Mouse (Mus musculus) forebrain, embryonic 10.5 days (tissue): ENCODE data around the gene AC161166.1. TPM values are rescaled to one million over a fixed set of nuclear protein-coding genes. Genes with fewer than 3 reads are reported as not detected.
A peak's percentile ranks its signal among the peaks of the same experiment; 100 is the strongest.

Experiments
- DNase-seq: peaks from one replicate; pipeline ENCODE4 v3.0.0-alpha.2; 2017; ENCODE audit warnings: low spot score; ENCODE audit errors: extremely low spot score
- H3K27ac ChIP-seq: fragments of 300-500 bp; sonication (generic); 2 replicates; pipeline ENCODE4 v1.5.1; 2016; ENCODE audit warnings: mild to moderate bottlenecking
- H3K27me3 ChIP-seq: fragments of 300-500 bp; sonication (generic); 2 replicates; pipeline ENCODE4 v1.6.1; 2016; ENCODE audit warnings: mild to moderate bottlenecking; ENCODE audit not compliant: poor library complexity, severe bottlenecking
- H3K36me3 ChIP-seq: fragments of 300-500 bp; sonication (generic); replicated peaks from 2 replicates; pipeline ENCODE4 v1.6.1; 2016; ENCODE audit warnings: mild to moderate bottlenecking, moderate library complexity
- H3K4me1 ChIP-seq: fragments of 300-500 bp; sonication (generic); 2 replicates; pipeline ENCODE4 v1.6.1; 2016
- H3K4me3 ChIP-seq: fragments of 300-500 bp; sonication (generic); 2 replicates; pipeline ENCODE4 v1.5.1; 2016; ENCODE audit warnings: mild to moderate bottlenecking, moderate library complexity
- H3K9me3 ChIP-seq: fragments of 300-500 bp; sonication (generic); 2 replicates; pipeline ENCODE4 v1.6.1; 2016; ENCODE audit warnings: mild to moderate bottlenecking, moderate library complexity
- WGBS: fragments of 180-500 bp; shearing (Covaris S2); methylation state at CpG from one replicate; pipeline ENCODE4 v1.1.7; 2016; 5-methylcytosine and 5-hydroxymethylcytosine counted together
- polyA plus RNA-seq: library from polyadenylated mRNA; unstranded; fragments of >200 nt; fragmentation: Nextera tagmentation; extraction: Ambion mirVana; gene quantifications from 2 replicates; pipeline ENCODE4 v1.2.1, GENCODE M21; 2016

The AC161166.1 gene
- polyA plus RNA-seq, 1 experiment from 2014 or later = 0.82 TPM

DNA sequence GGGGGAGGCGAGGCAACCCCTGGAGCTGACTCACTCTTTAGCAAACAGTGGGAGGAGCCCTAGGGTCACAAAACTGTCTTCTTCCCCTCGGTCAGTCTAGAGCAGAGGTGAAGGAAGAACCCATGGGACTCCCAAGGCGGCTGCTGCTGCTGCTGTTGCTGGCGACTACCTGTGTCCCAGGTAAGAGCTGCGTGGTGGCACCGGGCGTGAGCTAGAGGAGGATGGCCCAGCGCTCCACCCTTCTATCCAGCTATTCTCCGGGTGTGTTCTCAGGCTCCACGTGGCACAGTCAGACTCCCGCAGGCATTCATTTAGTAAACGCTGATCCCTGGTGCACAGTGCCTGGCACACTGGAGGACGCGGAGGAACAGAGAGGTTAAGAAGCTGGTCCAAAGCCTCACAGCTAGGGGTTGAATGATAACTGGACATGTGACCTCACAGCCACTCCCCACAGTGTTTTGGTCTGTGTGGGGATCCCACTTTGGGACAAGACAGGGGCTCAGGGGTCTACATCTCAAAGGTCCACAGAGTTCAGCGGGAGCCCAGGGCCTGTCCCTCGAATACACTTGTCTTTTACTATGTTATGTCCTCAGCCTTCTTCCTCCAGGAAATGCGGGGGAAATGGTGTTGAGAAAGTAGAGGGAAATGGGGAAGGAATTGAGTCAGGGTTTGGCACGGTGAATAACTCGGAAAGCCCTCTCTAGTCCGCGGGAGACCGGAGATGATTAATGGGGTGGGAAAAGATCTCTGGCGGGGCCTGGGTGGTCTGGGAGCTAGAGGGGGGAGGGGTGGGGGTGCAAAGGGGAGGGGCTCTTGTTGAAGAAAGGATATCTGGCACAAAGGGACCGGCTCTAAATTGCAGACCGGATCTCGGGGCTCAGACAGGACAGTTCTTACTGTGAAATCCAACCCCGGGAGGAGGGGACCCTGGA lies 49.6 kb downstream of the AC161166.1 start, which contains the start of gene Plaur:
TSS of gene Plaur (plus strand) at position 97 of the 932 bp plus-strand sequence.
- WGBS = 13% methylated on average over 27 of the region's 27 CpGs
- Histone ChIP-seq H3K9me3 (no peaks in the 10 kb centered on the region), H3K4me1 (peaks cover 15% of the 10 kb centered on the region), H3K36me3 (no peaks in the 10 kb centered on the region), H3K27ac (peak within 1 kb of the TSS; percentile 6; the same call in 1 of the 2 replicates), H3K4me3 (peak within 1 kb of the TSS; percentile 27), H3K27me3 (peaks cover 25% of the 10 kb centered on the region)
- no peak for DNase-seq

DNA sequence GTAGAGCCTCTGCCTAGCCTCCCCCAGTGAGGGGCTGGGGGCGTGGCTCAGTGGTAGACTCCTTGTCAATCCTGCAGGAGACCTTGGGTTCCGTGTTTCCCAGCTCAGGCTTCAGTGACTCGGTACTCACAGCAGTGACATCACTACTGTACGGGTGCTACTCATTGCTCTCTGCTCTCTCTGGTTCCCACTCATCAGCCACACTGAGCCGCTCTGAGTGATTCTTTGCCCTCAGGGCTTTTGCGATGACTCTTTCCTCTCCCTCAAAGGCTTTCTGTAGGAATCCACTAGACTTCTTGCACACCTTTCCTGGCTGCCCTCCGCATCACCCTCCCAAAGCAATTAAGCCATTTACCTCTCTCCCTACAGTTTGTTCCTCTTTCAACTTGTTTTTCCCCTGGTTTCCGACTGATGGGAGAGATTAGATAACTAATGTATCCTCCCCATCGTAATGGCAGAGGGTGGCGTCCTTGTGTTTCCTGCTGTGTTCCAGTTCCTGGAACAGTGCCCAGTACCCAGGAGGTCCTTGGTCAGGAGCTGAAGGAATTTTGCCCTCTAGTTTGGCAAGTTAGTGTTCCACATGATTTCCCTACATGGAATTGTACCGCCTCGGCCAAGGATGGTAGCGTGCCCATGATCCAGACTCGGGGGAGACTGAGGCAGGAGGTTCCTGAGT lies 50.7 kb downstream of the AC161166.1 start:
- WGBS = 81% methylated on average over 14 of the region's 14 CpGs
- Histone ChIP-seq H3K36me3 (no peaks in the 10 kb centered on the region), H3K27me3 (peaks cover 25% of the 10 kb centered on the region), H3K4me3 (no peak overlapping the region), H3K9me3 (no peaks in the 10 kb centered on the region), H3K27ac (no peak overlapping the region), H3K4me1 (peaks cover 15% of the 10 kb centered on the region)
- no peak for DNase-seq

Other genes with a start within 250 kb of the AC161166.1 start
- 7.1 and 9.6 TPM in 2 replicates for gene Zfp93, start 242.0 kb downstream of the AC161166.1 start, polyA plus RNA-seq
- gene Zfp61, start 211.2 kb downstream of the AC161166.1 start, polyA plus RNA-seq = 39.6 and 41.9 TPM in 2 replicates
- 12.9 and 13.2 TPM in 2 replicates for gene Zfp94, start 195.8 kb downstream of the AC161166.1 start, polyA plus RNA-seq
- gene Tescl, start 178.5 kb downstream of the AC161166.1 start, polyA plus RNA-seq = 0.17 TPM in 1 of 2 replicates, not detected in the other
- not detected in 2 replicates for gene Lypd5, start 163.3 kb downstream of the AC161166.1 start, polyA plus RNA-seq
- gene Kcnn4, start 142.2 kb downstream of the AC161166.1 start, polyA plus RNA-seq = 3.8 and 5.1 TPM in 2 replicates
- 26.5 and 28.5 TPM in 2 replicates for gene Smg9, start 112.8 kb downstream of the AC161166.1 start, polyA plus RNA-seq
- gene Irgc1, start 60.2 kb downstream of the AC161166.1 start, polyA plus RNA-seq = not detected in 2 replicates
- 1.1 and 1.3 TPM in 2 replicates for gene Plaur, start 50.0 kb downstream of the AC161166.1 start, polyA plus RNA-seq
- 9.3 and 10.0 TPM in 2 replicates for gene Cadm4, start 30.4 kb downstream of the AC161166.1 start, polyA plus RNA-seq
- 111 and 113 TPM in 2 replicates for gene Zfp428, start 5.4 kb downstream of the AC161166.1 start, polyA plus RNA-seq
- gene Irgq, start 18.2 kb upstream of the AC161166.1 start, polyA plus RNA-seq = 6.9 and 7.3 TPM in 2 replicates
- gene Pinlyp, start 33.7 kb upstream of the AC161166.1 start, polyA plus RNA-seq = not detected in 2 replicates
- 174 and 177 TPM in 2 replicates for gene Xrcc1, start 33.8 kb upstream of the AC161166.1 start, polyA plus RNA-seq
- 24.4 and 26.6 TPM in 2 replicates for gene Ethe1, start 75.1 kb upstream of the AC161166.1 start, polyA plus RNA-seq
- gene Zfp575, start 75.2 kb upstream of the AC161166.1 start, polyA plus RNA-seq = 1.4 TPM in 2 replicates
- gene Phldb3, start 98.3 kb upstream of the AC161166.1 start, polyA plus RNA-seq = not detected in 2 replicates
- 0.36 and 0.88 TPM in 2 replicates for gene Lypd3, start 124.1 kb upstream of the AC161166.1 start, polyA plus RNA-seq
- gene Tex101, start 164.2 kb upstream of the AC161166.1 start, polyA plus RNA-seq = not detected in 2 replicates
- not detected in 2 replicates for gene BC049730, start 196.8 kb upstream of the AC161166.1 start, polyA plus RNA-seq
- gene Gm4763, start 214.5 kb upstream of the AC161166.1 start, polyA plus RNA-seq = not detected in 2 replicates
- 0.07 TPM in 1 of 2 replicates, not detected in the other for gene Cd177, start 247.9 kb upstream of the AC161166.1 start, polyA plus RNA-seq